Mouse (Mus musculus) heart, embryonic 13.5 days (tissue): ENCODE data around the gene Ppm1k. TPM values are rescaled to one million over a fixed set of nuclear protein-coding genes. Genes with fewer than 3 reads are reported as not detected.
A peak's percentile ranks its signal among the peaks of the same experiment; 100 is the strongest.
"Not testable (repeated sequence)": the region's sequence is repeated elsewhere in the genome, so short reads cannot be mapped to it uniquely, and the experiment has no call there.

ENCODE experiments used
- ATAC-seq: fragments of 200-750 bp; cut with Nextera tagmentation; 2 replicates; pipeline ENCODE4 v1.8.0; 2017; ENCODE audit warnings: moderate TSS enrichment; ENCODE audit not compliant: insufficient number of reproducible peaks, low FRiP score, low TSS enrichment; ENCODE audit errors: extremely low read depth
- H3K27ac ChIP-seq: fragments of 300-500 bp; sonication (generic); replicated peaks from 2 replicates; pipeline ENCODE4 v1.5.1; 2015; ENCODE audit warnings: moderate library complexity, mild to moderate bottlenecking, inconsistent platforms
- H3K27me3 ChIP-seq: fragments of 300-500 bp; sonication (generic); replicated peaks from 2 replicates; pipeline ENCODE4 v1.6.1; 2015; ENCODE audit warnings: mild to moderate bottlenecking, inconsistent platforms
- H3K36me3 ChIP-seq: fragments of 300-500 bp; sonication (generic); 2 replicates; pipeline ENCODE4 v1.6.1; 2015; ENCODE audit warnings: mild to moderate bottlenecking, inconsistent platforms
- H3K4me1 ChIP-seq: fragments of 300-500 bp; sonication (generic); 2 replicates; pipeline ENCODE4 v1.6.1; 2015; ENCODE audit warnings: inconsistent platforms
- H3K4me2 ChIP-seq: fragments of 300-500 bp; sonication (generic); 2 replicates; pipeline ENCODE4 v1.6.1; 2015; ENCODE audit warnings: inconsistent platforms, mild to moderate bottlenecking, moderate library complexity
- H3K4me3 ChIP-seq: fragments of 300-500 bp; sonication (generic); 2 replicates; pipeline ENCODE4 v1.5.1; 2015; ENCODE audit warnings: moderate library complexity, mild to moderate bottlenecking, inconsistent platforms
- H3K9ac ChIP-seq: fragments of 300-500 bp; sonication (generic); 2 replicates; pipeline ENCODE4 v1.6.1; 2015; ENCODE audit warnings: inconsistent platforms, mild to moderate bottlenecking, moderate library complexity
- H3K9me3 ChIP-seq: fragments of 300-500 bp; sonication (generic); 2 replicates; pipeline ENCODE4 v1.6.1; 2016; ENCODE audit warnings: inconsistent platforms
- WGBS: fragments of 180-500 bp; shearing (Covaris S2); methylation state at CpG from one replicate; pipeline ENCODE4 v1.1.7; 2015; ENCODE audit warnings: mixed read lengths; 5-methylcytosine and 5-hydroxymethylcytosine counted together
- polyA plus RNA-seq: library from polyadenylated mRNA; unstranded; fragments of >200 nt; fragmentation: Nextera tagmentation; extraction: Ambion mirVana; gene quantifications from 2 replicates; pipeline ENCODE4 v1.2.1, GENCODE M21; 2015

Ppm1k gene
- polyA plus RNA-seq, 1 experiment from 2014 or later = 11.0 TPM

DNA sequence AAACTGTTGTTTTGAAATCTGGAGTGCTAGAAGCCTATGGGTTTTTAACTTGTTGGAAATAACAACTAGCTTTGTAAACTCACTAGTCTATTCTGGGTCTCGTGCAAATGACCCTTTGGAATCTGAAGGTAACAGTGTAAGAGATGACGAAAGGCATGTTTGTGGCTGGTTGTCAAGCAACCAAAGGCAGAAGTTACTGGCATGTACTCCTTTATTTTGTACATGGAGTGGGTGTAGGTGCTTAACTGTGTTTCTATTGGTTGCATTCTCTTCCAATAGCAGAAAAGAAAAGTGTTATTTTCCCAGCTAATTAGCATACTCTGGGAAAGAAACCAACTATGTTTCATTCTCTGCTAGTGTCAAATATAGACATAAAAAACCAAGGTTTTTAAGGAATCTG lies 9.6 kb upstream of the Ppm1k start:
- Histone ChIP-seq H3K9ac (no peak overlapping the region), H3K27me3 (no peaks in the 10 kb centered on the region), H3K36me3 (no peaks in the 10 kb centered on the region), H3K4me3 (no peak overlapping the region), H3K27ac (no peak overlapping the region), H3K4me1 (peaks cover 3% of the 10 kb centered on the region; the same call in 1 of the 2 replicates), H3K4me2 (no peak overlapping the region), H3K9me3 (no peaks in the 10 kb centered on the region)
- ATAC-seq = no peak
- WGBS = 29% methylated on average over 2 of the region's 2 CpGs

DNA sequence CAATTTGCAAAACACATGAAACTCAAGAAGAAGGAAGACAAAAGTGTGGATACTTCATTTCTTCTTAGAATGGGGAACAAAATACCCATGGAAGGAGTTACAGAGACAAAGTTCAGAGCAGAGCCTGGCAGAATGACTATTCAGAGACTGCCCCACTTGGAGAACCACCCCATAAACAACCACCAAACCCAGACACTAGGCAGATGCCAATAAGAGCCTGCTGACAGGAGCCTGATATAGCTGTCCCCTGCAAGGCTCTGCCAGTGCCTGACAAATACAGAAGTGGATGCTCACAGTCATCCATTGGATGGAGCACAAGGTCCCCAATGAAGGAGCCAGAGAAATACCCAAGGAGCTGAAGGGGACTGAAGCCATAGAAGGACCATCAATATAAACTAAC lies 8.3 kb upstream of the Ppm1k start:
- H3K27ac ChIP-seq, H3K4me3 ChIP-seq: not testable (repeated sequence)

DNA sequence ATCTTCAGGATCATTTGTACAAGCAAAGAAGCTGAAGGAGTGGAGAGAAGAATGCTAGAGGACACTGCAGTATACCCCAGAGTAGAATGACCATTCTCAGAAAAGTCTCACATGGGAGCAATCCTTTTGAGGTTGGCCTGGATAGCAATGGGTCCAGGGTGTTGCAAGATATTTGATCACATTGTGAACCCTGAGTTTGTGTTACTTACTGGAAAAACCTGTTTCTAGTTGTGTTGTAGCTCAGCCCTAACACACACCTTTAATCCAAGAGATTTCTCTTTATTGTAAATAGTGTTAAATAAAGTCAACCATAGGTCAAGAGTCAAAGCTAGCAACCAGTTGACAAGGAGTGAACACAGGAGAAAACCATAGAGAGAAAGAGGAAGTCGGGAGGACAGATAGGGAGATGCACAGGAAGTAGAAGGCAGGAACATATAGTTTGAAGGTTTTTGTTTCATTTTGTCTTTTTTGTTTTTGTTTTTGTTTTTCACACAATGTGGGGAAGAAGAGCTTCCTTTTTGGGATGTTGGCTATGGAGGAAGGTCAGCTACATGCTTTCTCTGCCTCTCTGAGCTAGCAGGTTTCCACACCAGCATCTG lies 6.6 kb upstream of the Ppm1k start:
- WGBS = 81% methylated on average over 1 of the region's 1 CpGs
- no peak overlapping the region for H3K27ac ChIP-seq
- no peak overlapping the region for H3K4me3 ChIP-seq
- H3K9me3 ChIP-seq = no peaks in the 10 kb centered on the region
- no peak overlapping the region for H3K4me2 ChIP-seq
- no peak for ATAC-seq
- H3K36me3 ChIP-seq = no peaks in the 10 kb centered on the region
- H3K27me3 ChIP-seq = no peaks in the 10 kb centered on the region
- no peak overlapping the region for H3K9ac ChIP-seq
- peaks cover 10% of the 10 kb centered on the region; the same call in 1 of the 2 replicates for H3K4me1 ChIP-seq

More for the DNA sequence above, 8.3 kb upstream of the Ppm1k start:
- H3K27me3 ChIP-seq, H3K9ac ChIP-seq, H3K36me3 ChIP-seq, H3K4me2 ChIP-seq, ATAC-seq, H3K4me1 ChIP-seq, H3K9me3 ChIP-seq: not testable (repeated sequence)

DNA sequence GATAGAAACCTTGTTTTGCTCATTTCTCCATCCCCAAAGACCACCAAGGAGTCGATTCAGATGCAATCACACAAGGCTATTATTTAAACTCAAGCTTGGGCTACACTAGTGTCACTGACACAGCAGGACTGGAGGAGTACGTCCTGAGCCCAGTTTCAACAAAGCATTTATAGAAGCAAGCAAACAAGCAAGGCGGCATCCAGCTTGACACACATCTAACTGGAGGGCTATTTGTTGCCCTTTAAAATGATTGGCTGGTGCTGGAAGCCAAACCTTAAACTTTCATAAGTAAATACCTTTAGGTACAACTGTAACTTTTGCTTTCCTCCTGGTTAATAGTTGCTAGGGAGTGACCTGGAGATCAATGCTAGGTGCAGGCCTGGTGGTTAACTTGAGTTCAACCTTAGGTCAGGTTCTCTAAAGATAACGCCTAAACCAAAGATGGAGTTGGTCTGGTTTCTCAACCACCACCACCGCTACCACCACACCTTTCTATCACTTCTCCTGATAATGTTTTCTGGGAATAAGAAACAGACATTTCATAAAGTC lies 5.8 kb upstream of the Ppm1k start:
- H3K4me3 ChIP-seq = no peak overlapping the region
- no peak overlapping the region for H3K9ac ChIP-seq
- WGBS = 64% methylated on average over 5 of the region's 5 CpGs
- H3K4me2 ChIP-seq = no peak overlapping the region
- peaks cover 10% of the 10 kb centered on the region; the same call in 1 of the 2 replicates for H3K4me1 ChIP-seq
- H3K36me3 ChIP-seq = no peaks in the 10 kb centered on the region
- H3K27ac ChIP-seq = no peak overlapping the region
- ATAC-seq = no peak
- no peaks in the 10 kb centered on the region for H3K27me3 ChIP-seq
- no peaks in the 10 kb centered on the region for H3K9me3 ChIP-seq

DNA sequence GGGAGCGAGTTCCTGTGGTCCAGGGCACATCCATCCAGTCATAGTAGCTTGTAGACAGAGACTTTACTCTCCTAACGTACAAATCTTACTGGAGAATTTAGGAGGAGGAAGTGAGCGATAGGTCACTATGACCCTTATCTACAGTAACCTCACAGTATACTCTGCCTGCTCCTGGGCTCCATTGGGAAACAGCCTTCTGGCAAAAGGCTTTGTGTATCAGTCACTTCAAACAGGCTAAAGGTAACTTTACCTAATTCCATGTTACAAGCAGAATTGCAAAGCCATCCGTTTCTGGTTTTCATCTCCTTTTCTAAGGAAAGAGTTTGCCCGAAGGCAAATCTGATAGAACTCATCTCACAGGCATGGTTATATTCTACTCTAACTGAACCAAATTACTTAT lies 2.6 kb upstream of the Ppm1k start:
- H3K27ac ChIP-seq = no peak overlapping the region
- no peaks in the 10 kb centered on the region for H3K36me3 ChIP-seq
- WGBS = 69% methylated on average over 5 of the region's 5 CpGs
- no peaks in the 10 kb centered on the region for H3K27me3 ChIP-seq
- ATAC-seq = no peak
- H3K4me2 ChIP-seq = no peak overlapping the region
- peaks cover 19% of the 10 kb centered on the region for H3K4me1 ChIP-seq
- no peaks in the 10 kb centered on the region for H3K9me3 ChIP-seq
- H3K4me3 ChIP-seq = no peak overlapping the region
- H3K9ac ChIP-seq = no peak overlapping the region

DNA sequence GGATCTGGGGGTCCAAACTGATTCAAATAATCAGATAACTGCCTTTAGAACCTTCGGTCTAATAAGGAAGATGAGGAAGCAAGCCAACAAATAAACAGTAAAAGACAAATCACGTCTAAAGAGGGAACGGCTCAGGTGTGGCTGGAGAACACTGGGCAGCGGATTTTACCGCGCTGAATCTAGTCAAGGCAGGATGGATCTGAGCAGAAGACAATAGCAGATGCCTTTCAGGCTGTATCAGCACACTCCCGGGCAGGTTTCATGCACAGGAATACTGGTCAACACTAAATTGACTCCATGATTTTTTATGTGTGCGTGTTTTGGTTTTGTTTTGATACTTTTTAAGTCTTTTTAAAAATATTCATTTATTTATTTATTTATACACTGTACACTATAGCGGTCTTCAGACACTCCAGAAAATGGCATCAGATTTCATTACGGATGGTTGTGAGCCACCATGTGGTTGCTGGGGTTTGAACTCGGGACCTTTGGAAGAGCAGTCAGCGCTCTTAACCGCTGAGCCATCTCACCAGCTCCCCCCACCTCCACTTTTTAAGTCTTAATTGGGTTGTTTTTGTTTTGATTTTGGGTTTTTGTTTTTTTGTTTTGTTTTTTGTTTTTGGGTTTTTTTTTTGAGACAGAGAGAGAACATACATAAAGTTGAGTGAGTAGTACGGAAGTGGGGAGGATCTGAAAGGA lies 852 bp upstream of the Ppm1k start:
- WGBS = 27% methylated on average over 14 of the region's 14 CpGs
- Histone ChIP-seq H3K27ac (peak overlapping the region; percentile 85), H3K9me3 (no peaks in the 10 kb centered on the region), H3K9ac (peak overlapping the region; percentile 78), H3K4me1 (peaks cover 33% of the 10 kb centered on the region), H3K4me3 (peak overlapping the region; percentile 63), H3K36me3 (no peaks in the 10 kb centered on the region), H3K27me3 (no peaks in the 10 kb centered on the region), H3K4me2 (peak overlapping the region; percentile 68)
- no peak for ATAC-seq

- Histone ChIP-seq H3K27ac (peak overlapping the region; percentile 90), H3K4me1 (peaks cover 45% of the 10 kb centered on the region), H3K4me3 (peak overlapping the region; percentile 63), H3K9ac (peak overlapping the region; percentile 88), H3K9me3 (no peaks in the 10 kb centered on the region), H3K4me2 (peak overlapping the region; percentile 68), H3K27me3 (no peaks in the 10 kb centered on the region), H3K36me3 (no peaks in the 10 kb centered on the region)
- under 1% methylated on average over 31 of the region's 31 CpGs for WGBS
- ATAC-seq = 0 out of 2 replicates have a peak, but pooled peaks have one; percentile 19
These were observed 519 bp downstream of the Ppm1k start for GRCm38 (mm10) chr6:57534611-57535286.

GRCm38 (mm10) chr6:57534231-57534610 lies 1.0 kb downstream of the Ppm1k start:
- 1% methylated on average over 8 of the region's 8 CpGs for WGBS
- no peaks in the 10 kb centered on the region for H3K27me3 ChIP-seq
- no peaks in the 10 kb centered on the region for H3K36me3 ChIP-seq
- peak overlapping the region; percentile 90 for H3K27ac ChIP-seq
- no peaks in the 10 kb centered on the region for H3K9me3 ChIP-seq
- peak overlapping the region; percentile 88 for H3K9ac ChIP-seq
- no peak for ATAC-seq
- peak overlapping the region; percentile 68 for H3K4me2 ChIP-seq
- H3K4me3 ChIP-seq = peak overlapping the region; percentile 63
- H3K4me1 ChIP-seq = peaks cover 45% of the 10 kb centered on the region

DNA sequence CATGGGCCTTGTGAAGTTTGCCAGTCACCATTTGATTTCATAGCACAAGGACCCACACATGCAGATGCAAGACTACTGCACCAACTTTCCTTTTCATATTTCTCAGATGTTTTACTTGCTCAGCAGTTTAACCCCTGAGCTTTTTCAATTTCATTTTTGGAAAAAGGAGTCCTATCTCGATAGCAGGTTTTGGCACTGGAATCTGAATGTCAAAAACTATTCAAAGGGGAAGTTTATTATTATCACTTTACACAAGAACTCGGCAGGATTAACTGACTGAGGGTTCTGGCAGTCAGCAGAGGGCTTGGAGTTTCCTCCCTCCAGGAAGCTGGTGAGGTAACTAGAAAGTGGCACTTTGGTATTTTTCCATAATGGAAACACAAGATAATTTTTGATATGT lies 1.9 kb downstream of the Ppm1k start:
- H3K4me2 ChIP-seq = peak overlapping the region; percentile 68
- H3K9me3 ChIP-seq = no peaks in the 10 kb centered on the region
- peak overlapping the region; percentile 88 for H3K9ac ChIP-seq
- 15% methylated on average over 2 of the region's 2 CpGs for whole genome bisulfite sequencing
- no peaks in the 10 kb centered on the region for H3K36me3 ChIP-seq
- no peaks in the 10 kb centered on the region for H3K27me3 ChIP-seq
- peaks cover 40% of the 10 kb centered on the region for H3K4me1 ChIP-seq
- H3K4me3 ChIP-seq = peak overlapping the region; percentile 63
- peak overlapping the region; percentile 90 for H3K27ac ChIP-seq
- ATAC-seq = no peak

DNA sequence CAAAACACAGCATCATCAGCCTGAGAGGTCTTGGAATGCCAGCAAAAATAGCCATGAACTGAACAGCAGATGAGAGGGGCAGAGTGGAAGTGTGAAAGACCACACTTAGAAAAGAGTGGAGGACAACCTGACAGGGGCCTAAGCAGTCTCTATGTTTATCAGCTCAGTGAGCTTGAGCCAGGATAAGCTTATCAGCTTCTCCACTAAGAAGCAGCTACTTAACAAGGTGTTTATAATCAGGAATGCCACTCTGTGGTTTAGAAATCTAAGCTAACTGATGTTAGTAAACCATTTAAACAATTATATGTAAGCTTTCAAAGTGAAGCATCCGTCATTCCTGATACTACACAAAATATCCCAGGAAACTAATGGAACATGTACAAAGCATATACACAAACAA lies 3.2 kb downstream of the Ppm1k start:
- WGBS = 33% methylated on average over 1 of the region's 1 CpGs

DNA sequence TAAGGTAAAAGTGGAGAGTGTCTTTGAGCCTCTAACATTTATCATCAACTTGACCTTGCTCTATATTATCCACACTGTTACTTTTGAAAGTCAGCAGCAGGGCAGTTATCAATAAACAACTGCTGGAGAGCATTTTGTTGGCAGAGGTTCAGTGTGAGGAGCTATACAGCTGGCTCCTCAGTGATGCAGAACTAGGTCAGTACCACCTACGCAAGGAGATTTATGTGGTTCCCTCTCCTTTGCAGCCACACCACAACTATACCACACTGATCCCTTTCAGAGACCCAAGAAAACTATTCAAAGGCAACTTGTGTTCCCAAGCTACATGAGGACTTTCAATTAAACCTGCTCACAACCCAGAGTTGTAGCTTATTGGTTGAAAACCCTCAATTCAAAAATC lies 3.8 kb downstream of the Ppm1k start:
- 42% methylated on average over 1 of the region's 1 CpGs for WGBS
- H3K27ac ChIP-seq = peak overlapping the region; percentile 84
- peaks cover 39% of the 10 kb centered on the region for H3K4me1 ChIP-seq
- peak overlapping the region; percentile 24 for H3K4me3 ChIP-seq
- H3K27me3 ChIP-seq = no peaks in the 10 kb centered on the region
- peak overlapping the region; percentile 57 for H3K4me2 ChIP-seq
- 0 out of 2 replicates have a peak overlapping the region, but pooled peaks have one; percentile 24 for H3K9ac ChIP-seq
- no peaks in the 10 kb centered on the region for H3K36me3 ChIP-seq
- no peaks in the 10 kb centered on the region for H3K9me3 ChIP-seq
- no peak for ATAC-seq

More for the DNA sequence above, 3.2 kb downstream of the Ppm1k start:
- H3K27me3 ChIP-seq = no peaks in the 10 kb centered on the region
- H3K4me2 ChIP-seq = peak overlapping the region; percentile 57
- H3K4me3 ChIP-seq = peak overlapping the region; percentile 24
- no peaks in the 10 kb centered on the region for H3K36me3 ChIP-seq
- peak overlapping the region; percentile 84 for H3K27ac ChIP-seq
- peaks cover 39% of the 10 kb centered on the region for H3K4me1 ChIP-seq
- no peak for ATAC-seq
- H3K9me3 ChIP-seq = no peaks in the 10 kb centered on the region
- 0 out of 2 replicates have a peak overlapping the region, but pooled peaks have one; percentile 24 for H3K9ac ChIP-seq
